Mouse (Mus musculus) right cerebral cortex, postnatal 36 days (tissue): ENCODE measurements at regions not wholly inside any gene's neighbourhood (a gene's known extent, or its start where the extent isn't known, plus 50 kb on each side); places are given as distances from the start of the nearest gene placed in this dataset.

Experiments used
- DNase-seq, 2 experiments: peaks; one replicate each; pipeline ENCODE4 v3.0.0; 2022; ENCODE audit warnings: low spot score in 2 of 2, mixed read lengths in 1 of 2

- DNase-seq = no peak
These were observed 520.2 kb upstream of the Cited2 start for GRCm38 (mm10) chr10:17202556-17203415.

GRCm38 (mm10) chr10:17203416-17204110 lies 519.5 kb upstream of the Cited2 start:
- no peak for DNase-seq

GRCm38 (mm10) chr10:17204153-17204552 lies 518.9 kb upstream of the Cited2 start:
- DNase-seq = no peak

GRCm38 (mm10) chr10:17212551-17213309 lies 510.3 kb upstream of the Cited2 start:
- no peak for DNase-seq

- no peak for DNase-seq
These were observed 509.5 kb upstream of the Cited2 start for GRCm38 (mm10) chr10:17213310-17214064.

- DNase-seq = no peak
These were observed 509.0 kb upstream of the Cited2 start for GRCm38 (mm10) chr10:17214065-17214440.

- DNase-seq = no peak
These were observed 508.0 kb upstream of the Cited2 start for GRCm38 (mm10) chr10:17215029-17215428.

GRCm38 (mm10) chr10:17221495-17221894 lies 501.5 kb upstream of the Cited2 start:
- DNase-seq = no peak

GRCm38 (mm10) chr10:17225727-17226126 lies 497.3 kb upstream of the Cited2 start:
- DNase-seq = no peak

GRCm38 (mm10) chr10:17230040-17230818 lies 492.8 kb upstream of the Cited2 start:
- no peak for DNase-seq

- DNase-seq = no peak
These were observed 486.9 kb upstream of the Cited2 start for GRCm38 (mm10) chr10:17235955-17236650.

GRCm38 (mm10) chr10:17236761-17237160 lies 486.3 kb upstream of the Cited2 start:
- no peak for DNase-seq

- DNase-seq = no peak
These were observed 485.6 kb upstream of the Cited2 start for GRCm38 (mm10) chr10:17237463-17237862.

- no peak for DNase-seq
These were observed 484.8 kb upstream of the Cited2 start for GRCm38 (mm10) chr10:17237918-17238850.

GRCm38 (mm10) chr10:17248270-17248669 lies 474.7 kb upstream of the Cited2 start:
- no peak for DNase-seq

- no peak for DNase-seq
These were observed 470.0 kb upstream of the Cited2 start for GRCm38 (mm10) chr10:17253040-17253439.

GRCm38 (mm10) chr10:17260154-17260553 lies 462.9 kb upstream of the Cited2 start:
- no peak for DNase-seq

- DNase-seq = no peak
These were observed 462.4 kb upstream of the Cited2 start for GRCm38 (mm10) chr10:17260615-17261014.

- DNase-seq = no peak
These were observed 461.7 kb upstream of the Cited2 start for GRCm38 (mm10) chr10:17261192-17261824.
